Mouse (Mus musculus) kidney, adult 18-20 months (tissue): ENCODE data around the gene Rbm20.
"Not testable (repeated sequence)": the region's sequence is repeated elsewhere in the genome, so short reads cannot be mapped to it uniquely, and the experiment has no call there.

Experiments used
- DNase-seq: peaks from one replicate; pipeline ENCODE4 v3.0.0; 2021

Rbm20 gene

GRCm38 (mm10) chr19:53676718-53677634, at the start of gene Rbm20:
Gene Rbm20, plus strand, starts transcription at chr19:53677306.
- DNase-seq: peak; percentile 40

- DNase-seq: no peak
These were observed 39.1 kb upstream of the Rbm20 start for GRCm38 (mm10) chr19:53638041-53638440.

GRCm38 (mm10) chr19:53638727-53639126, 38.4 kb upstream of the Rbm20 start:
- no peak for DNase-seq

GRCm38 (mm10) chr19:53644020-53644595, 33.0 kb upstream of the Rbm20 start:
- DNase-seq: no peak

GRCm38 (mm10) chr19:53647301-53647700, 29.8 kb upstream of the Rbm20 start:
- DNase-seq: no peak

GRCm38 (mm10) chr19:53648056-53648455, 29.1 kb upstream of the Rbm20 start:
- DNase-seq: no peak

GRCm38 (mm10) chr19:53648802-53649236, 28.3 kb upstream of the Rbm20 start:
- DNase-seq: peak; percentile 72

GRCm38 (mm10) chr19:53649361-53649760, 27.7 kb upstream of the Rbm20 start:
- DNase-seq: no peak

GRCm38 (mm10) chr19:53649802-53650201, 27.3 kb upstream of the Rbm20 start:
- no peak for DNase-seq

GRCm38 (mm10) chr19:53650921-53651320, 26.2 kb upstream of the Rbm20 start:
- no peak for DNase-seq

- no peak for DNase-seq
These were observed 24.8 kb upstream of the Rbm20 start for GRCm38 (mm10) chr19:53652267-53652666.

GRCm38 (mm10) chr19:53653624-53654467, 23.3 kb upstream of the Rbm20 start:
- DNase-seq: peak; percentile 38

- DNase-seq: not testable (repeated sequence)
These were observed 20.7 kb upstream of the Rbm20 start for GRCm38 (mm10) chr19:53656443-53656842.

GRCm38 (mm10) chr19:53657437-53657836, 19.7 kb upstream of the Rbm20 start:
- DNase-seq: no peak

GRCm38 (mm10) chr19:53660722-53661420, 16.2 kb upstream of the Rbm20 start:
- DNase-seq: no peak

- DNase-seq: no peak
These were observed 15.0 kb upstream of the Rbm20 start for GRCm38 (mm10) chr19:53661938-53662722.

- DNase-seq: no peak
These were observed 12.3 kb upstream of the Rbm20 start for GRCm38 (mm10) chr19:53664831-53665230.

GRCm38 (mm10) chr19:53665391-53665790, 11.7 kb upstream of the Rbm20 start:
- DNase-seq: no peak

- no peak for DNase-seq
These were observed 10.4 kb upstream of the Rbm20 start for GRCm38 (mm10) chr19:53666708-53667107.

- DNase-seq: no peak
These were observed 8.3 kb upstream of the Rbm20 start for GRCm38 (mm10) chr19:53668821-53669220.

- no peak for DNase-seq
These were observed 6.4 kb upstream of the Rbm20 start for GRCm38 (mm10) chr19:53670625-53671141.
